Mouse (Mus musculus) G1E (cell line): ENCODE measurements around the gene Ppp3ca.

Experiments used
- CTCF ChIP-seq: IDR thresholded peaks from 2 replicates; pipeline ENCODE4 v1.5.1; 2012; ENCODE audit warnings: low read depth, low read length, inconsistent platforms, mixed read lengths
- GATA1 ChIP-seq: IDR thresholded peaks from 2 replicates; pipeline ENCODE4 v1.6.1; 2012; ENCODE audit warnings: borderline replicate concordance, low read length, inconsistent platforms, mixed read lengths
- GATA2 ChIP-seq: IDR thresholded peaks from 2 replicates; pipeline ENCODE4 v1.6.1; 2012; ENCODE audit warnings: low read depth, low read length, inconsistent platforms, borderline replicate concordance
- POLR2AphosphoS5 ChIP-seq: IDR thresholded peaks from 2 replicates; pipeline ENCODE4 v1.6.1; 2012; ENCODE audit warnings: low read depth, low read length, inconsistent platforms; ENCODE audit not compliant: insufficient replicate concordance
- TAL1 ChIP-seq: conservative IDR thresholded peaks from 2 replicates; pipeline ENCODE4 v1.6.1; 2012; ENCODE audit warnings: low read depth, low read length, inconsistent platforms, mixed read lengths

- TF ChIP-seq CTCF (no peak), TAL1 (no peak), GATA1 (no peak), POLR2AphosphoS5 (no peak), GATA2 (no peak)
Measured at GRCm38 (mm10) chr3:136672870-136673269, 2.9 kb downstream of the Ppp3ca start.
